Mouse (Mus musculus): Measurements from ENCODE around the gene Dhx16. TPM values are rescaled to one million over a fixed set of nuclear protein-coding genes. Genes with fewer than 3 reads are reported as not detected.

Gene Dhx16
- polyA plus RNA-seq, 1 experiment from 2014 or later = 42.4 TPM

- 0 out of 2 replicates have a peak overlapping the region, but pooled peaks have one; percentile 7 for H3K9ac ChIP-seq
- H3K27ac ChIP-seq = no peak overlapping the region
- H3K9me3 ChIP-seq (replicated peaks) = no peaks in the 10 kb centered on the region
- H3K36me3 ChIP-seq = peaks cover 37% of the 10 kb centered on the region
- H3K4me2 ChIP-seq = peak overlapping the region; percentile 39
- ATAC-seq (replicated peaks; ENCODE audit: low FRiP score) = no peak
- peaks cover 33% of the 10 kb centered on the region for H3K4me1 ChIP-seq
- H3K4me3 ChIP-seq (replicated peaks) = no peak overlapping the region
- no peaks in the 10 kb centered on the region for H3K27me3 ChIP-seq
- WGBS = 31% methylated on average over 21 of the region's 21 CpGs
Measured at GRCm38 (mm10) chr17:35873774-35874519, 5.7 kb upstream of the Dhx16 start.

GRCm38 (mm10) chr17:35874721-35875120 is 4.9 kb upstream of the Dhx16 start:
- no peak overlapping the region for H3K4me2 ChIP-seq
- peaks cover 29% of the 10 kb centered on the region for H3K4me1 ChIP-seq
- WGBS = 79% methylated on average over 6 of the region's 6 CpGs
- H3K36me3 ChIP-seq = peaks cover 37% of the 10 kb centered on the region
- no peak for ATAC-seq (replicated peaks; ENCODE audit: low FRiP score)
- no peak overlapping the region for H3K9ac ChIP-seq
- H3K27ac ChIP-seq = no peak overlapping the region
- H3K4me3 ChIP-seq (replicated peaks) = no peak overlapping the region
- no peaks in the 10 kb centered on the region for H3K27me3 ChIP-seq
- H3K9me3 ChIP-seq (replicated peaks) = no peaks in the 10 kb centered on the region

GRCm38 (mm10) chr17:35882924-35883323 is 3.3 kb downstream of the Dhx16 start:
- ATAC-seq (replicated peaks; ENCODE audit: low FRiP score) = no peak
- Histone ChIP-seq H3K4me3 (replicated peaks) (no peak overlapping the region), H3K4me1 (peaks cover 16% of the 10 kb centered on the region), H3K4me2 (no peak overlapping the region), H3K27ac (no peak overlapping the region), H3K9ac (no peak overlapping the region), H3K27me3 (no peaks in the 10 kb centered on the region), H3K9me3 (replicated peaks) (no peaks in the 10 kb centered on the region), H3K36me3 (peaks cover 64% of the 10 kb centered on the region)
- WGBS = 93% methylated on average over 17 of the region's 17 CpGs

DNA sequence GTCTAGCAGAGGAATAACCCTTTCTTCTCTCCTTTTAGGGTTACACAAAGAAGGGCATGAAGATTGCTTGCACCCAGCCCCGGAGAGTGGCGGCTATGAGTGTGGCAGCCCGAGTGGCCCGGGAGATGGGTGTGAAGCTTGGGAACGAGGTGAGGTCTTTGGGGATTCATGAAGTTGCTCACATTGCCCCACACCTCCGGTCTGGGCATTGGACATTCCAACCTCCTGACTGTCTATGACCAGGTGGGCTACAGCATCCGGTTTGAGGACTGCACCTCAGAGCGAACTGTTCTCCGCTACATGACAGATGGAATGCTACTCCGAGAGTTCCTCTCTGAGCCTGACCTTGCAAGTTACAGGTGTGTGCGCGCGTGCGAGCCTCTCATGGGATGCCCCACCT is 4.2 kb downstream of the Dhx16 start:
- no peak overlapping the region for H3K4me2 ChIP-seq
- WGBS = 95% methylated on average over 14 of the region's 14 CpGs
- no peaks in the 10 kb centered on the region for H3K9me3 ChIP-seq (replicated peaks)
- no peak for ATAC-seq (replicated peaks; ENCODE audit: low FRiP score)
- H3K27me3 ChIP-seq = no peaks in the 10 kb centered on the region
- H3K4me1 ChIP-seq = peaks cover 16% of the 10 kb centered on the region
- H3K9ac ChIP-seq = no peak overlapping the region
- H3K4me3 ChIP-seq (replicated peaks) = no peak overlapping the region
- H3K36me3 ChIP-seq = peaks cover 73% of the 10 kb centered on the region
- H3K27ac ChIP-seq = no peak overlapping the region

- Histone ChIP-seq H3K27ac (no peak overlapping the region), H3K36me3 (peaks cover 98% of the 10 kb centered on the region), H3K9me3 (replicated peaks) (no peaks in the 10 kb centered on the region), H3K4me1 (no peaks in the 10 kb centered on the region), H3K27me3 (no peaks in the 10 kb centered on the region), H3K9ac (no peak overlapping the region), H3K4me2 (no peak overlapping the region), H3K4me3 (replicated peaks) (no peak overlapping the region)
- WGBS = 76% methylated on average over 13 of the region's 17 CpGs
- ATAC-seq (replicated peaks; ENCODE audit: low FRiP score) = no peak
Measured at GRCm38 (mm10) chr17:35887725-35888124, 8.1 kb downstream of the Dhx16 start.

DNA sequence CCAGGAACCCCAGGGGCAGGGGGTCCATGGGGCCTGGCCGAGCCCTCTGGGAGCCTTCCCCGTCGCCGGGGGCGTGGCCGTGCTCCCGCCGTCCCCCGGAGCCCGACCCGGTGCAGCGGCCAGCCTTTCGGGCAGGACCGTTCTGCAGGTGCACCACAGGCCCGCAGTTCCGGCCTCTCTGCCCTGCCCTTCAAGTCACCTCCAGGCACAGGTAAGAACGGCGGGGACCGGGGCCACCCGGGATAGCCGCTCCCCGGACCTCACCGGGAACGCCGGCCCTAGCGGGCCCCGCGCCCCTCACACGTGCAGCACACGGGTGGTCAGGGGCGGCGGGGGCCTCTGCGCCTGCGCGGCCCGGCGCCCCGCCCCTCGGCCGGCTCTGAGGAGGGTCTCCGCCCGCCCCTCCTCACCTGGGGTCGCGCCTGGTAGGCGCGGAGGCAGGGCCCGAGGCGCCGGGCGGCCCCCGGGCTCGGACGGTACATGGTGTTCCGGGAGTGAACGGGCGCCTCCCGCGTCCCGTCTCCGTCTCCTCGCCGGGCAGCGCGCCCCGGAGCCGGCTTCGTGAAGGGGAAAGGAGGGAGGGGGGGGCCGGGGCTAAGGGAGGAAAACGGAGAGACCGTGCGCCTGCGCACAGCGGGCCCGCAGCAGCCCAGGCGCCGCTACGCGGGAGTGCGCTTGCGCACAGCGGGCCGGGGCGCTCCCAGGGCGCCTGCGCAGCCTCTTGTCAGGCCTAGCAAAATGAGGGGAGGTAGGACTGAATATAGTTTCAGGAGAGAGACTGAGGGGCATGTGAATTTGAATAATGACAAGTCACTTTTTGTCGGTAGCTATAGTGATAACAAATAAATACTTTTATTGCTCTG is 17.4 kb downstream of the Dhx16 start, which contains the start of gene 2310061I04Rik:
TSS of gene 2310061I04Rik (minus strand) at position 651 of the 863 bp plus-strand sequence.
- H3K9me3 ChIP-seq (replicated peaks) = no peaks in the 10 kb centered on the region
- H3K27ac ChIP-seq = peak within 1 kb of the TSS; percentile 89
- peak; percentile 93 for ATAC-seq (replicated peaks; ENCODE audit: low FRiP score)
- H3K4me2 ChIP-seq = peak within 1 kb of the TSS; percentile 88
- H3K27me3 ChIP-seq = no peaks in the 10 kb centered on the region
- H3K4me1 ChIP-seq = peaks cover 24% of the 10 kb centered on the region
- peak within 1 kb of the TSS; percentile 79 for H3K4me3 ChIP-seq (replicated peaks)
- WGBS = under 1% methylated on average over 76 of the region's 86 CpGs
- peaks cover 67% of the 10 kb centered on the region for H3K36me3 ChIP-seq
- H3K9ac ChIP-seq = peak within 1 kb of the TSS; percentile 83

- peak overlapping the region; percentile 89 for H3K27ac ChIP-seq
- H3K9me3 ChIP-seq (replicated peaks) = no peaks in the 10 kb centered on the region
- no peaks in the 10 kb centered on the region for H3K27me3 ChIP-seq
- 39% methylated on average over 23 of the region's 23 CpGs for whole genome bisulfite sequencing
- peaks cover 67% of the 10 kb centered on the region for H3K36me3 ChIP-seq
- peak overlapping the region; percentile 79 for H3K4me3 ChIP-seq (replicated peaks)
- peak; percentile 63 for ATAC-seq (replicated peaks; ENCODE audit: low FRiP score)
- H3K4me2 ChIP-seq = peak overlapping the region; percentile 88
- peak overlapping the region; percentile 45 for H3K9ac ChIP-seq
- H3K4me1 ChIP-seq = peaks cover 25% of the 10 kb centered on the region
Measured at GRCm38 (mm10) chr17:35897644-35898573, 18.3 kb downstream of the Dhx16 start.

DNA sequence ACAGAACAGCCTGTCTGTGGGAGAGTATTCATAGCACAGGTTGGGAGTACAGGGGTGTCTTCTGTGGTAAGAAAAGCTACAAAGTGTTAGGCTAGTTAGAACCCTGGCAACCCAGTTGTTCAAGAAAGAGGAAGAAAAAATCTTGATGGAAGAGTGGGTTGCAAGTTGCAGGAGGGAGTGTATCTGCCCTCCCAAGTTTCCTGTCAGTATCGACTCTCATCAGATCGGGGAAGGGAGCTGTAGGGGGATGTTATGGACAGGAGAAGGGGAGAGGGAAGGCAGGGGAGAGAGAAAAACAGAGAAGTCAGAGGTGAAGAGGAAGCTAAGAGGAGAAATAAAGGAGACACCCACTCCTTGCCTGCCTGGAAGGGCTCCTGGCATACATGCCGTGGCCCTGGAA is 21.0 kb downstream of the Dhx16 start:
- no peaks in the 10 kb centered on the region for H3K27me3 ChIP-seq
- peaks cover 75% of the 10 kb centered on the region for H3K36me3 ChIP-seq
- no peak for ATAC-seq (replicated peaks; ENCODE audit: low FRiP score)
- no peaks in the 10 kb centered on the region for H3K9me3 ChIP-seq (replicated peaks)
- H3K4me2 ChIP-seq = no peak overlapping the region
- no peak overlapping the region for H3K9ac ChIP-seq
- peaks cover 30% of the 10 kb centered on the region for H3K4me1 ChIP-seq
- H3K4me3 ChIP-seq (replicated peaks) = no peak overlapping the region
- 89% methylated on average over 3 of the region's 3 CpGs for WGBS
- H3K27ac ChIP-seq = no peak overlapping the region

- H3K9me3 ChIP-seq (replicated peaks) = no peaks in the 10 kb centered on the region
- H3K9ac ChIP-seq = no peak overlapping the region
- H3K27me3 ChIP-seq = no peaks in the 10 kb centered on the region
- H3K27ac ChIP-seq = 0 out of 2 replicates have a peak overlapping the region, but pooled peaks have one; percentile 1
- H3K4me1 ChIP-seq = peaks cover 14% of the 10 kb centered on the region
- no peak for ATAC-seq (replicated peaks; ENCODE audit: low FRiP score)
- peaks cover 97% of the 10 kb centered on the region for H3K36me3 ChIP-seq
- WGBS = 83% methylated on average over 9 of the region's 9 CpGs
- no peak overlapping the region for H3K4me3 ChIP-seq (replicated peaks)
- no peak overlapping the region for H3K4me2 ChIP-seq
Measured at GRCm38 (mm10) chr17:35903343-35903991, 23.8 kb downstream of the Dhx16 start.

DNA sequence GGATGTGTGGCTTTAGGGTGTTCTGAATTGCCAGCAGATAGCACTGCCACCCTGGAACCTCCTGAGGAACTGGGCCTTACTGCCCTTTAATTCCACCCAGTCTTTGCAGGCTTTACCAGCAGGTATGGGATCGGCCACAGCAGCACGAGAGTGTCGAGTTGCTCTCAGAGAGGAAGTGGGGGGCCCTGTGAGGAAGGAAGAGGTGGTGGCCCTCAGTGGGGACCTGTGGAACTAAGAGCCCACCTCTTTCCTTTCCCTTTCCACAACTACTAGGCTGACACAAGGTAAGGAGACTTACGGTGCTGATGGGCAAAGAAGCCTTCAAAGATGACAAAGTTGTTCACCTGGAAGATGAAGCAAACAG is 24.4 kb downstream of the Dhx16 start:
- Histone ChIP-seq H3K9me3 (replicated peaks) (no peaks in the 10 kb centered on the region), H3K27me3 (no peaks in the 10 kb centered on the region), H3K9ac (no peak overlapping the region), H3K4me3 (replicated peaks) (no peak overlapping the region), H3K36me3 (peaks cover 96% of the 10 kb centered on the region), H3K27ac (0 out of 2 replicates have a peak overlapping the region, but pooled peaks have one; percentile 1), H3K4me1 (peaks cover 19% of the 10 kb centered on the region), H3K4me2 (no peak overlapping the region)
- ATAC-seq (replicated peaks; ENCODE audit: low FRiP score) = no peak
- WGBS = 78% methylated on average over 4 of the region's 4 CpGs

- no peak for ATAC-seq (replicated peaks; ENCODE audit: low FRiP score)
- no peak overlapping the region for H3K4me3 ChIP-seq (replicated peaks)
- H3K9me3 ChIP-seq (replicated peaks) = no peaks in the 10 kb centered on the region
- H3K36me3 ChIP-seq = peaks cover 80% of the 10 kb centered on the region
- 98% methylated on average over 1 of the region's 1 CpGs for WGBS
- no peak overlapping the region for H3K27ac ChIP-seq
- H3K4me1 ChIP-seq = peaks cover 28% of the 10 kb centered on the region
- H3K27me3 ChIP-seq = no peaks in the 10 kb centered on the region
- no peak overlapping the region for H3K4me2 ChIP-seq
- H3K9ac ChIP-seq = no peak overlapping the region
Measured at GRCm38 (mm10) chr17:35905587-35905986, 26.0 kb downstream of the Dhx16 start.
